Mouse (Mus musculus) E14TG2a.4 (cell line): ENCODE measurements around the gene Tnni2.

Source experiments
- H3K27me3 ChIP-seq: 2 replicates; pipeline ENCODE4 v1.6.1; 2014; ENCODE audit warnings: low read length, control low read depth; ENCODE audit not compliant: insufficient read depth
- H3K36me3 ChIP-seq: 2 replicates; pipeline ENCODE4 v1.6.1; 2014; ENCODE audit warnings: low read length, control low read depth; ENCODE audit not compliant: insufficient read depth
- H3K4me1 ChIP-seq: replicated peaks from 2 replicates; pipeline ENCODE4 v1.6.1; 2014; ENCODE audit warnings: low read depth, low read length, control low read depth
- H3K4me3 ChIP-seq: replicated peaks from 2 replicates; pipeline ENCODE4 v1.5.1; 2014; ENCODE audit warnings: mild to moderate bottlenecking, low read length
- H3K9me3 ChIP-seq: 2 replicates; pipeline ENCODE4 v1.6.1; 2014; ENCODE audit warnings: low read length, control low read depth
- CTCF ChIP-seq: conservative IDR thresholded peaks from 2 replicates; pipeline ENCODE4 v1.5.1; 2014; ENCODE audit warnings: low read length
- NANOG ChIP-seq: IDR thresholded peaks from 2 replicates; pipeline ENCODE4 v1.6.1; 2014; ENCODE audit warnings: borderline replicate concordance, low read length, mixed read lengths
- POU5F1 ChIP-seq: IDR thresholded peaks from 2 replicates; pipeline ENCODE4 v1.6.1; 2014; ENCODE audit warnings: low read length, borderline replicate concordance

Gene Tnni2

GRCm38 (mm10) chr7:142418679-142419078, 22.9 kb upstream of the Tnni2 start:
- no peaks in the 10 kb centered on the region for H3K4me1 ChIP-seq
- no peak overlapping the region for H3K4me3 ChIP-seq
- H3K9me3 ChIP-seq: no peaks in the 10 kb centered on the region
- no peaks in the 10 kb centered on the region for H3K36me3 ChIP-seq
- H3K27me3 ChIP-seq: peaks cover 17% of the 10 kb centered on the region
- TF ChIP-seq NANOG: no peak
- peak; percentile 54 for TF ChIP-seq CTCF

GRCm38 (mm10) chr7:142419887-142420286, 21.7 kb upstream of the Tnni2 start:
- Histone ChIP-seq H3K9me3 (no peaks in the 10 kb centered on the region), H3K27me3 (peaks cover 11% of the 10 kb centered on the region), H3K4me1 (no peaks in the 10 kb centered on the region), H3K4me3 (no peak overlapping the region), H3K36me3 (no peaks in the 10 kb centered on the region)
- TF ChIP-seq NANOG (no peak), POU5F1 (no peak), CTCF (no peak)

GRCm38 (mm10) chr7:142421826-142422225, 19.8 kb upstream of the Tnni2 start:
- no peaks in the 10 kb centered on the region for H3K36me3 ChIP-seq
- H3K27me3 ChIP-seq: peaks cover 11% of the 10 kb centered on the region
- no peaks in the 10 kb centered on the region for H3K9me3 ChIP-seq
- H3K4me1 ChIP-seq: no peaks in the 10 kb centered on the region
- H3K4me3 ChIP-seq: no peak overlapping the region
- TF ChIP-seq POU5F1 (no peak), CTCF (no peak), NANOG (no peak)

- Histone ChIP-seq H3K9me3 (no peaks in the 10 kb centered on the region), H3K27me3 (peaks cover 26% of the 10 kb centered on the region), H3K4me3 (no peak overlapping the region), H3K4me1 (peaks cover 9% of the 10 kb centered on the region), H3K36me3 (no peaks in the 10 kb centered on the region)
- TF ChIP-seq NANOG: no peak
- no peak for TF ChIP-seq CTCF
- no peak for TF ChIP-seq POU5F1
Observed at GRCm38 (mm10) chr7:142425641-142426213, 15.9 kb upstream of the Tnni2 start.

GRCm38 (mm10) chr7:142428213-142428612, 13.4 kb upstream of the Tnni2 start:
- no peaks in the 10 kb centered on the region for H3K36me3 ChIP-seq
- H3K9me3 ChIP-seq: no peaks in the 10 kb centered on the region
- TF ChIP-seq CTCF (peak; percentile 59), POU5F1 (no peak), NANOG (no peak)
- H3K27me3 ChIP-seq: peaks cover 42% of the 10 kb centered on the region
- no peak overlapping the region for H3K4me3 ChIP-seq
- H3K4me1 ChIP-seq: peaks cover 9% of the 10 kb centered on the region

GRCm38 (mm10) chr7:142430160-142430678, 11.4 kb upstream of the Tnni2 start:
- no peak overlapping the region for H3K4me3 ChIP-seq
- peaks cover 22% of the 10 kb centered on the region for H3K4me1 ChIP-seq
- no peaks in the 10 kb centered on the region for H3K36me3 ChIP-seq
- H3K27me3 ChIP-seq: peaks cover 59% of the 10 kb centered on the region
- H3K9me3 ChIP-seq: no peaks in the 10 kb centered on the region
- TF ChIP-seq NANOG (no peak), POU5F1 (no peak), CTCF (no peak)

GRCm38 (mm10) chr7:142431106-142431505, 10.5 kb upstream of the Tnni2 start:
- Histone ChIP-seq H3K36me3 (no peaks in the 10 kb centered on the region), H3K27me3 (peaks cover 60% of the 10 kb centered on the region), H3K9me3 (no peaks in the 10 kb centered on the region), H3K4me3 (no peak overlapping the region), H3K4me1 (peaks cover 22% of the 10 kb centered on the region)
- no peak for TF ChIP-seq NANOG
- no peak for TF ChIP-seq CTCF
- no peak for TF ChIP-seq POU5F1

- Histone ChIP-seq H3K9me3 (no peaks in the 10 kb centered on the region), H3K27me3 (peaks cover 80% of the 10 kb centered on the region), H3K36me3 (no peaks in the 10 kb centered on the region), H3K4me3 (peak overlapping the region; percentile 62), H3K4me1 (peaks cover 21% of the 10 kb centered on the region)
- no peak for TF ChIP-seq CTCF
- TF ChIP-seq POU5F1: no peak
- no peak for TF ChIP-seq NANOG
Observed at GRCm38 (mm10) chr7:142433623-142434022, 8.0 kb upstream of the Tnni2 start.

GRCm38 (mm10) chr7:142434137-142434865, 7.3 kb upstream of the Tnni2 start, which contains the start of gene Syt8:
Syt8 (plus strand) TSS chr7:142434850.
- no peaks in the 10 kb centered on the region for H3K36me3 ChIP-seq
- peaks cover 21% of the 10 kb centered on the region for H3K4me1 ChIP-seq
- TF ChIP-seq POU5F1 (no peak), NANOG (no peak), CTCF (no peak)
- H3K4me3 ChIP-seq: peak within 1 kb of the TSS; percentile 62
- H3K9me3 ChIP-seq: no peaks in the 10 kb centered on the region
- peaks cover 80% of the 10 kb centered on the region for H3K27me3 ChIP-seq
